Mouse (Mus musculus): ENCODE measurements around the gene Rps8.

Gene Rps8

GRCm38 (mm10) chr4:117124518-117125347 is 31.3 kb downstream of the Rps8 start:
- DNase-seq (ENCODE audit: low spot score in 2 of 2): peak in 1 of 2 experiments; percentile 46

DNA sequence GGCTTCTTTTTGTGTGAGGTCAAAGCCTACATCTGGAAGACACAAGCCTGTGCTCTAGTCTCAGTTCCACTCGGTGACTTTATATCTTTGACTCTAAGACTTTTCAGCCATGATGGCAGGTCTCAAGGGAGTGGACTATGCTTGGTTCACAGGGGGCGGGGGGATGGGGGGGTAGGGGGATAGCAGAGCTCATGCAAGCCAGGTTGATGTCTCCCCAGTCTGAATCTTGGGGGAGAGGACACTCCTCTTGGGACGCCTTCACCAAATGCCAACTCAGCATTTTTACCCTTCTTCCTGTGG is 31.9 kb downstream of the Rps8 start:
- no peak for DNase-seq (ENCODE audit: low spot score in 2 of 2)

DNA sequence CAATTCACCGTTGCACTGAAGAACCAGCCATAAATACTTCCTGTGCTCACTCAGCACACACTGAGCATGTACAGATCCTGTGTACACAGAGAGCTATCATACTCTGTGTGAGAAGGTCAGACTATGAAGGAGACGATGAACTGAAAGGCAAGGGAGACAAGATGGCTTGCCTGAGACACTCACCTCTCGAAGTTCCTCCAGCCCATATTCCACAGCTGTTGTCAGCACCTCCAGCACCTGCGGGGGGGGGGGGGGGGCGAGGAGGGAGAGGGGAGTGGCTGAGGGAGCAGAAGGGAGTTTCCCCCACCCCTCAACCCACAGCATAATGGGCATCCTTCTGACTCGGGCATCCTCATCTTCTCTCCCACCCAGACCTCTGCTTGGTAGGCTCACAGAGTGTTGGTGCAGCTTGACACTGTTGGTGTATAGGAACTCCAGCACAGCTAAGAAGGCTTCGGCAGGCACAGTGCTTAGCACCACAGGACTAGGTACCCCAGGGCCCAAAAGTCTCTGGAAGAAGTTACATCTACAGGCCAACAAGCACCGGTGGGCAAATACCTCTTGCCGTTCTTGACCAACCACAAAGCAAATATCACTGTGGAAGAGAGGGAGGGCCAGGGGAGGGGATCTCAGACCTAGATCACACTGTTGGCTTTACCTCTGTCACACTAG is 32.4 kb downstream of the Rps8 start:
- DNase-seq (ENCODE audit: low spot score in 2 of 2): no peak

GRCm38 (mm10) chr4:117122209-117122608 is 33.8 kb downstream of the Rps8 start:
- DNase-seq (ENCODE audit: low spot score in 2 of 2): no peak

DNA sequence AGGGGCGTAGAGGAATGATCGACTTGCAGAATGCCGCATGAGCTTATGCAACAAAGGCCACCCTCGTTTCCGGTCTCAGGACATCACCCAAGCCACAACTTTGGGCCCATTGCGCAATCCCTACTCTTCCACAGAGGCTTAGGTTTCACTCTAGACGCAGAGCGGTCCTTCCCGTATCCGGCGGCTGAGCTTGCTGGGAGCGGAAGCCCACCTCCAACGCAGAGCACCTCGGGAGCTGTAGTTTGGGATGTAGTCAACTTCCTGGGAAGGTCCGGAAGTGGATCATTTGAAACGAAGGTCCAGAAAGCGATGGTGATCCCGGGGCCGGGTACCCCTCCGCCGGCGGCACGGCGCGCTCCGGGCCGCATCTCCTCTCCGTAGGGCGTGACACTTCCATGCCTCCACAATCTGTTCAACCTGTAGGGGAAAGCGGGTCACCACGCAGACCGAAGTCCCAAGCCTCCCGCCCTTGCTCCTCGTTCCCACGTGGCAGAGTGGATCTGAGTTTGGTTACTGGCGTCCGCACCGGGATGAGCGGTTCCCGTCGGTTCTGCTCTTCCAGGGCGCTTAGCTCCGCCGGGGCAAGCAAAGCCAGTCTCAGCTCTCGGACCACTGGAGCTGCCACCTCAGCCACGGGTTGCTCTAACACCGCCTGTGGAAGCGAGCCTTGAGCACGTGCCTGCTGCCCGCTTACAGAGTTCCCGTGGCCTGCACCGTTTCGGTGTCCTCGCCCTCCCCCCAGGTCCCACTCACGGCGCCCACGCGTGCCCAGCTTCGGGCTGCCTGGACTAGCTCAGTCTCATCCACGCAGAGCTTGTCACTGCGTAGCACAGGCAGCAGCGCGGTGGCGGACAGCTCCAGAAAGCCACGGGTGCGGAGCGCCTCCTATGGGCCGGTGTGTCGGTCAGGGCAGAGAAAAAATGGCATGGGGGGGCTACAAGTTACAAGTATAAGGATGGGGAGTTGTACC is 35.3 kb downstream of the Rps8 start:
- peak; percentile 91 to 93 for DNase-seq (ENCODE audit: low spot score in 2 of 2)

DNA sequence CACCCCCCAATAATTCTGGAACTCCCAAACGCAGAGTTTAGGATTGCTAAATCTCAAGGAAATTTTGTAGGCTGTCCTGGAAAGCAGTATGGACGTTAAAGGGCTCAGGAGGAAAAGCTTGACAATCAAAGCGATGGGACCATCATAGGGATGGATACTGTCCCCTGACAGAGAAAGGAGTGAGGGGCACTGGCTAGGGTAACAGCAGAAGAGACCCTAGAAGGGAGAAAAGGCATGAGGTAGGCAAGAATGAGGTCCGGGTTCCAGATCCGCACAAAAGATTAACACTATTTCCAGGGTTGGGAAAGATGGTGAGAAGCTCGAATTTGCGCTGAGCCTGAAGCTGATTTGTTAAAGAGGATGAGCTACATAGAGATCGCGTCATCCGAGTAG is 36.0 kb downstream of the Rps8 start:
- DNase-seq (ENCODE audit: low spot score in 2 of 2): no peak

DNA sequence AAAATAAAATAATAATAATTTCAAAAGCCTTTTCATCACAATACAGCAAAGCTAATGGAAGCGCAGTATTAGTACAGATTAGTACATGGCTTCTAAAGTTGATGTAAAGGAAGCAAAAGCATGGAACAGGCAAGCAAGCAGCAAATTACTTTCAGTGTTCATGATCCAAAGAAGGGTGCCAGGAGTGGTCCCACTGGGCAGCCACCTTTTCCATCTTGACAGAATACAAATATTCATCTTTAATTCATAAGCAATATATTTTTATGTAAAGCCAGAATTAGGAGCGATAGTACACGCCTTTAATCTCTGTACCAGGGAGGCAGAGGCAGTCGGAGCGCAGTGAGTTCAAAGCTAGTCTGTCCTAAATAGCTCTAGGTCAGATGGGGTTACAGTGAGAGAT is 36.4 kb downstream of the Rps8 start:
- no peak for DNase-seq (ENCODE audit: low spot score in 2 of 2)

DNA sequence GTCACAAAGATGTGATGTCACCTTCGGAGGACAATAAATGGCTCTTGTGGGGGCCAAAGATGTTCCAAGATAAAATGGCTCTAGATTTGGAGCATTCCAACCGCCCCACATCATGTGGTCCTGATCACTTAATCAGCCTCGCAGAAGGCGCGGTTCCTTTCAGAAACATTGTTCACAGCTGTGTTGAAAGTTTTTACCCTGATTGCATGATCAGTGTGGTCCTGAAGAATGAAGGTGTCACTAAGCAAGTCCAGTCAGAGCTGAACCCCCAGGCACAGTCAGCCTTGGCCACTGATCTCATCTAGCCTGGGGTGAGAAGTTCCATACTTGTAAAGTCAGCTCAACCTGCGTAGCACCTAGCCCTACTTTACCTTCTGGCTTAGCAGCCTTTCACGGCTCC is 38.1 kb downstream of the Rps8 start:
- no peak for DNase-seq (ENCODE audit: low spot score in 2 of 2)

- no peak for DNase-seq (ENCODE audit: low spot score in 2 of 2)
Measured at GRCm38 (mm10) chr4:117115592-117115991, 40.5 kb downstream of the Rps8 start.

DNA sequence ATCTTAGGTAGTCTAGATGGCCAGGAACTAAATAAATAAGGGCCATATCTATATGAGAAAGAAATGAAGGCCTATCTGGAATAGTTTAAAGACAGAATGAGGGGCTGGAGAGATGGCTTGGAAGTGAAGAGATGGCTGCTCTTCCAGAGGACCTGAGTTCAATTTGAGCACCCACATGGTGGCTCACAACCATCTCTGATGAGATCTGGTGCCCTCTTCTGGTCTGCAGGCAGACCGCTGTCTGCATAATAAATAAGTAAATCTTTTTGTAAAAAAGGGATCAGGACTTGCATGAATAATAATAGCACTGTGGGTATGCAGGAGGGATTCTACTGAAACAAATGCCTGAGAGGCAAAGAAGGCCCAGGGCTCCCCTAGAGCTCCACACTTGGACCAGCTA is 42.8 kb downstream of the Rps8 start:
- DNase-seq (ENCODE audit: low spot score in 2 of 2): no peak

DNA sequence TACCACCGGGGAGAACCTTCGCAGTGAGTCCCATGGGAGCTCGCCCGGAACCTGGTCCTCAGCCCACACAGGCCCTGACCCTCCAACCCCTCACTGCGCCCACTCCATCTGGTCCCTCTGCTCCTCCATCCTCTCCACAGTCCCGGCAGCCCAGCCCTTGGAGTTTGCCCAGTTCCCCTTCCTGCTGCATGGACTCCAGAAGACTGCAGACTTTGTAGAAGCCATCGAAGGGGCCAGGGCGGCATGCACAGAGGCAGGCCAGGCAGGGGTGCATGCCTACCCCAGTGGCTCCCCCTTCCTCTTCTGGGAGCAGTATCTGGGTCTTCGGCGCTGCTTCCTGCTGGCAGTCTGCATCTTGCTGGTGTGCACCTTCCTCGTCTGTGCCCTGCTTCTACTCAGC is 45.1 kb downstream of the Rps8 start:
- no peak for DNase-seq (ENCODE audit: low spot score in 2 of 2)

GRCm38 (mm10) chr4:117110249-117110648 is 45.8 kb downstream of the Rps8 start:
- no peak for DNase-seq (ENCODE audit: low spot score in 2 of 2)

DNA sequence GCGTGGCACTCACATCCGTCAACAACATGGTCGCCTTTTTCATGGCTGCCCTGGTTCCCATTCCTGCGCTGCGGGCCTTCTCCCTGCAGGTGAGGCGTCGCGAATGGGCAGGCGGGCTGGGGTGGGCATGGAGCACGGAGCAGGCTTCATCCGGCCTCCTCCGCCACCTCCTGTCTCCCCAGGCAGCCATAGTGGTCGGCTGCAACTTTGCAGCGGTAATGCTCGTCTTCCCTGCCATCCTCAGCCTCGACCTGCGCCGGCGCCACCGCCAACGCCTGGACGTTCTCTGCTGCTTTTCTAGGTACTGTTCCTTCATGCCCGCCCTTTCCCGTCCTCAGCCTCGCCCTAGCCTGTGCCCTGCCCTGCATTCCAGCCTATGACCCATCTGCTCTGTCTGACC is 46.7 kb downstream of the Rps8 start:
- DNase-seq (ENCODE audit: low spot score in 2 of 2): no peak

DNA sequence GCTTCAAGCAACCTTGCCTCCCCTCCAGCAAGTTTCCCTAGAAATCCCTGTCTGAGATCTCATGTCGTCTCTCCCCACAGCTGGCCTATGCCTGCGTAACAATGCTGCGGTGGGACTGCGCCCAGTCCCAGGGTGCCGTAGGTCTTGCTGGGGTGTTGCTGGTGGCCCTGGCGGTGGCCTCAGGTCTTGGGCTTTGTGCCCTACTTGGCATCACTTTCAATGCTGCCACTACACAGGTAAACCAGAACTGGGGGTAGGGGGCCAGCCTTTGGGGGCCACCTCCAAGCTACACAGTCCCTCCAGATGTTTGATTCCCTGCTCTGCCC is 47.6 kb downstream of the Rps8 start:
- DNase-seq (ENCODE audit: low spot score in 2 of 2): no peak

DNA sequence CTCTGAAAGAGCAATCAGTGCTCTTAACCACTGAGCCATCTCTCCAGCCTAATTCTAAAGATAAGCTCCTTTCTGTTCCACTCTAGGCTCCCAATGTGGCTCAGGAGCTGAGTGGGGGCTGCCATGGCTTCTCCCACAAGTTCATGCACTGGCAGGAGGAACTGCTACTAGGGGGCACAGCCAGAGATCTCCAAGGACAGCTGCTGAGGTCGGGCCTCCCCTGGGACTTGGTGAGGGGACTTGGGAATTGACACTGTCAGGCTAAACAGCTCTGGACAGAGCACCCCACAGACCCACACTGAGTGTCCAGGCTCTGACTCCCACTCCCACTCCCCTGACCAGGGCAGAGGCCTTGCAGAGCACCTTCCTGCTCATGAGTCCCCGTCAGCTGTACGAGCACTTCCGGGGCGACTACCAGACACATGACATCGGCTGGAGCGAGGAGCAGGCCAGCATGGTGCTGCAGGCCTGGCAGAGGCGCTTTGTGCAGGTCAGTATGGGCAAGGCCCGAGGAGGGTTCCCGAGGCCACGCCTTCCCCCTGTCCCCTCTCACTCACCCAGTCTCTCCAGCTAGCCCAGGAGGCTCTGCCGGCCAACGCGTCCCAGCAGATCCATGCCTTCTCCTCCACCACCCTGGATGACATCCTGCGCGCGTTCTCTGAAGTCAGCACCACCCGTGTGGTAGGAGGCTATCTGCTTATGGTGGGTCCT is 48.1 kb downstream of the Rps8 start:
- no peak for DNase-seq (ENCODE audit: low spot score in 2 of 2)

DNA sequence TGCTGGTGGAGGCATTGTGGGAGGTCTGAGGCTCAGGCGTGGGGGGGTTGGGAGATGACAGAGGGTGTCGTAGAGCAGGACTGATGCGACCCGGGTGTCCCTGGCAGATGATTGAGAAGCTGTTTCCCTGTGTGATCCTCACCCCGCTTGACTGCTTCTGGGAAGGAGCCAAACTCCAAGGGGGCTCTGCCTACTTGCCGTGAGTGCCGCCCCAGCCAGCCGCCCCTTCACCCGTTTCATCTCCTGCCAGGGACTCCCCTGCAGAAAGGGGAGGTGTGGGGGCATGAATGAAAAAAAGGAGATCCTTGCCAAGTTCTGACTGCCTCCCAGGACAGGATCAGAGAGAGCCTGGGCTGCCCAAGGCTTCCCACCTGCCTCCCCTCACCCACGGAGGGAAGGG is 50.9 kb downstream of the Rps8 start:
- no peak for DNase-seq (ENCODE audit: low spot score in 2 of 2)

- DNase-seq (ENCODE audit: low spot score in 2 of 2): no peak
Measured at GRCm38 (mm10) chr4:117104672-117105071, 51.4 kb downstream of the Rps8 start.
